Mouse (Mus musculus) limb, embryonic 11.5 days (tissue): ENCODE data around the gene Txndc12. TPM values are rescaled to one million over a fixed set of nuclear protein-coding genes. Genes with fewer than 3 reads are reported as not detected.

ENCODE experiments used
- ATAC-seq: fragments of 200-750 bp; cut with Nextera tagmentation; 2 replicates; pipeline ENCODE4 v1.8.0; 2017; ENCODE audit warnings: low read depth; ENCODE audit not compliant: insufficient number of reproducible peaks, low FRiP score, low TSS enrichment
- DNase-seq: peaks from one replicate; pipeline ENCODE4 v3.0.0-alpha.2; 2015; ENCODE audit warnings: low spot score
- H3K27ac ChIP-seq: fragments of 300-500 bp; sonication (generic); replicated peaks from 2 replicates; pipeline ENCODE4 v1.5.1; 2014; ENCODE audit warnings: low read depth, mild to moderate bottlenecking, low read length
- H3K27me3 ChIP-seq: fragments of 300-500 bp; sonication (generic); 2 replicates; pipeline ENCODE4 v1.6.1; 2014; ENCODE audit warnings: mild to moderate bottlenecking, low read length, mixed read lengths; ENCODE audit not compliant: control insufficient read depth, insufficient read depth
- H3K36me3 ChIP-seq: fragments of 300-500 bp; sonication (generic); 2 replicates; pipeline ENCODE4 v1.6.1; 2014; ENCODE audit warnings: mild to moderate bottlenecking, low read length, moderate library complexity, mixed read lengths; ENCODE audit not compliant: control insufficient read depth, insufficient read depth
- H3K4me1 ChIP-seq: fragments of 300-500 bp; sonication (generic); 2 replicates; pipeline ENCODE4 v1.6.1; 2014; ENCODE audit warnings: low read length, mixed read lengths; ENCODE audit not compliant: control insufficient read depth, insufficient read depth
- H3K4me2 ChIP-seq: fragments of 300-500 bp; sonication (generic); 2 replicates; pipeline ENCODE4 v1.6.1; 2014; ENCODE audit warnings: low read depth, mild to moderate bottlenecking, moderate library complexity; ENCODE audit not compliant: severe bottlenecking
- H3K4me3 ChIP-seq: fragments of 300-500 bp; sonication (generic); 2 replicates; pipeline ENCODE4 v1.5.1; 2014; ENCODE audit warnings: low read depth, low read length
- H3K9ac ChIP-seq: fragments of 300-500 bp; sonication (generic); 2 replicates; pipeline ENCODE4 v1.6.1; 2014; ENCODE audit warnings: mild to moderate bottlenecking, low read length
- H3K9me3 ChIP-seq: fragments of 300-500 bp; sonication (generic); 2 replicates; pipeline ENCODE4 v1.6.1; 2016; ENCODE audit warnings: low read length; ENCODE audit not compliant: control insufficient read depth
- WGBS: fragments of 180-500 bp; shearing (Covaris S2); extraction: QIAGEN DNeasy Blood & Tissue Kit; methylation state at CpG from one replicate; pipeline ENCODE4 v1.1.7; 2014; 5-methylcytosine and 5-hydroxymethylcytosine counted together
- polyA plus RNA-seq: library from polyadenylated mRNA; unstranded; fragments of >200 nt; fragmentation: Nextera tagmentation; extraction: Ambion mirVana; gene quantifications from 2 replicates; pipeline ENCODE4 v1.2.1, GENCODE M21; 2014

Gene Txndc12
- 116 TPM in 2 replicates for polyA plus RNA-seq

DNA sequence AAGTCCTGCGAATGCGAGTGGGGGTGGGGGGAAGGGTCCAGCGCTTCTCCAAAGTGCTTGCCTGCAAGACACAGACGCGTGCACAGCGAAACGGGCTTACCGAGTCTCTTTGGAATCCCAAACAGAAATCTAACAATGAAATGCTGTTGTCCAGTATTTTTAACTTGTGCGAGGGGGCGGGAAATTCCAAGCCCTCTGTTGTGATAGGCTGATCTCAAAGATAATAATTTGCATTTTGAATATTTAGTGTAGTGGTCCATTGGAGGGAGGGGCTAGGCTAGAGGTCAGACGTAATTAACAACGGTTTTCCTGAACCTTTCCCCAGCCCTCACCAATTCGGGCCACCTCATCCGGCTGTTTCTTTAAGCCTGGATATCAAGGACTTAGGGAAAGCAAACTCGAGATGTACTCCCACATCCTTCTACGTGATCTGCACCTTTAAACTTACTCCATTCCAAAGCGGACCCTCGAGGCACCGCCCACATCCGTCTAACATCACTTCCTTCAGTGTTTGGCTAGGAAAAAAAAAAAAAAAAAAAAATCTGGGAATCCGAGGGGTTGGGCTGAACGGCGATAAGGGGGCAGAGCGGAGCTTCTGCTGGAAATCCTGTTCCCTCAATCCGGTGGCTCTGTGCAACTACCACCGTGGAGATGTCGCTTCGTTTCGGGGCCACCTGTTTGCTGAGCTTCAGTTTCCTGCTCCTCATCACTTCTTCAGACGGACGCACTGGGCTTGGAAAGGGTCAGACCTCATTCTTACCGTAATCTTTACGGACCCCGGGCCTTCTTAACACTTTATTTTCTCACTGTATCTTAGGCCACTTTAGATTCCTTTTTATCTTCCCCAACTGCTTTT lies at the start of gene Txndc12:
Gene Txndc12 (plus strand): TSS at position 487 of the 856 bp plus-strand sequence.
- Histone ChIP-seq H3K36me3 (peaks cover 6% of the 10 kb centered on the region; the same call in 1 of the 2 replicates), H3K4me1 (peaks cover 8% of the 10 kb centered on the region), H3K9ac (peak within 1 kb of the TSS; percentile 94), H3K4me3 (peak within 1 kb of the TSS; percentile 95), H3K27ac (peak within 1 kb of the TSS; percentile 98), H3K4me2 (peak within 1 kb of the TSS; percentile 85), H3K27me3 (no peaks in the 10 kb centered on the region), H3K9me3 (no peaks in the 10 kb centered on the region)
- peak; percentile 84 for ATAC-seq
- peak; percentile 90 for DNase-seq
- WGBS: 0% methylated on average over 34 of the region's 34 CpGs

DNA sequence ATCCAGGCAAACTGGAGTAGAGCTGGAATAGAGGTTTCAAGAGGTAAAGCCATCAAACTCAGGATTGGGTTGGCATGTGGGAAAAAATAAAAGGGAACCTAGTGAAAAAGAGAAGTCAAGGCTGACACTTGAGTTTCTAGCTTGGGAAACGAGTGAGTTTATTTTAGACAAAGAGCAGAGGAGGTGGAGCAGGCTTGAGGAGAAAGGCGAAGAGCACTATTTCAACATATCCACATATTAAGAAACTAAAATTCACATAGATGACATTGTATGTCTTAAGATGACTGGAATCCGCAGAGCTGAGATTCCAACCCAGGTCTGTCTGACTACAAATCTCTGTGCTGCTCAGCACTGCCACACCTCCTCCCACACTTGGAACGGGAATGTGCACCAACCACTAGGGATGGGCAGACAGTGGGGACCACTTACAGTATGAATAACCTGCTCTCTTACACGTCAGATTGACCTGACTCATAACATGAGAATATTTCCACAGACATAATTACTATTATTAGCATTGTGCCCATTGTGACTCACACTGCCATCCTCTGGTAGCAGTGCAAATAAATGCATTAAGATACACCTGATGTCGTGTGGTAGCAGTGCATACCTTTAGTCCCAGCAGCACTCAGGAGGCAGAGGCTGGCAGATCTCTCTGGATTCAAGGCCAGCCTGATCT lies 45.0 kb upstream of the Txndc12 start:
- Histone ChIP-seq H3K9me3 (no peaks in the 10 kb centered on the region), H3K27ac (no peak overlapping the region), H3K4me1 (no peaks in the 10 kb centered on the region), H3K9ac (no peak overlapping the region), H3K4me2 (no peak overlapping the region), H3K27me3 (no peaks in the 10 kb centered on the region), H3K36me3 (no peaks in the 10 kb centered on the region), H3K4me3 (no peak overlapping the region)
- DNase-seq (no peak), ATAC-seq (no peak)
- 78% methylated on average over 6 of the region's 6 CpGs for WGBS

DNA sequence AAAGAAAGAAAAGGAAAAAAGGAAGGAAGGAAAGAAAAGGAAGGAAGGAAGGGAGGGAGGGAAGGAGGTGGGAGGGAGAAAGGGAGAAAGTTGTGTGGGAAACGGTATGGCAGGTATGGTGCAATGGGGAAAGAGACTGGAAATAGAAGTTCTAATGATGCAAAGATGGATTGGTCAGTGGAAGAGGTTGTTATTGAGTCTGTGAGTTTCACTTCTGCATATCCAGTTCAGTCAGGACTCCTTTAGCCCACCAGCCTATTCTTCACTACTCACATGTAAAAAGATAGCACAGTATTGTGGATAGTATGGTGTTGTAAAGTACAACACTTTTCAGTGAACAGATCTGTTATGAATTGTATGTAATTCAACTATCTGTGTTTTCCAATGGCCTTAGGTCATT lies 43.9 kb upstream of the Txndc12 start:
- Histone ChIP-seq H3K36me3 (no peaks in the 10 kb centered on the region), H3K27me3 (no peaks in the 10 kb centered on the region), H3K9me3 (no peaks in the 10 kb centered on the region), H3K27ac (no peak overlapping the region), H3K4me3 (no peak overlapping the region), H3K4me1 (no peaks in the 10 kb centered on the region), H3K4me2 (no peak overlapping the region), H3K9ac (no peak overlapping the region)
- no peak for DNase-seq
- ATAC-seq: no peak
- WGBS: 55% methylated on average over 1 of the region's 1 CpGs

DNA sequence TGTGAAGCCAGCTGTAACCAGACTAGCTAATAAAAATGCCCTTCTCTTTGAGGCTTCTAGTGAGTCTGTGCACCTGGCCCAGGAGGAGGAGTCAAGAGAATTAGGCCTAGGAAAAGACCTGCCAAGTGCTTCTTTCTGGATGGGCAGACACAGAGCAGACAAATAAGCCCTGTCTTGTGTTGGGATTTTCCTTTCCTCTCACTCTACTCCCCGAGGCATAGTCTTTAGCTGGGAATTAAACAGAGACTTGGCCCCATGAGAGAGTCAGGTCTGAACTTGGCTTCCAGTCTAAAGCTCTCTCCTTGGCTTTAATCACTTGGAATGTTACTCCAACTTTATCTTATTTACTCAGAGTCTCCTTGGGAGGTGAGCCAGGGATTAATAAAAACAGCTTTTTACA lies 40.5 kb upstream of the Txndc12 start:
- Histone ChIP-seq H3K4me3 (no peak overlapping the region), H3K27me3 (no peaks in the 10 kb centered on the region), H3K36me3 (no peaks in the 10 kb centered on the region), H3K9me3 (no peaks in the 10 kb centered on the region), H3K4me1 (no peaks in the 10 kb centered on the region), H3K4me2 (no peak overlapping the region), H3K27ac (no peak overlapping the region), H3K9ac (no peak overlapping the region)
- WGBS: 67% methylated on average over 1 of the region's 1 CpGs
- DNase-seq: no peak
- ATAC-seq: no peak

DNA sequence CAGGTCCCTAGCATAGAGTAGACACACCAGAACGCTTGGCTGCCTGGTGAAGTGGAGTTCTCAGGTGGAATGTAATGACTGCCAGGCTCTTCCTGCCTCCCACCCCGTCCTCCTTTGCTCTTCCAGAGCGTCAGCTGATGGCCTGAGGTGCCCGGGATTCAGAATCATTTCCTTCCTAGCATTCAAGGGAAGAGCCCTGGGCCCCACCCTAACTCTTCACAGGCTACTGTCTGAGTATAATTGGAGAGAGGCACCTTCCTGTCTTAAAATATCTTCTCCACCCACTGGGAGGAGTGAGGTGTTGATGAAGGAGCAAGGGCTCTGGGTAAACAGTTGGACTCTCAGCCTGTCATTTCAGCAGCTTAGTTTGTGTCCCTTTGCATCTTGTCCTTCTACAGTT lies 37.7 kb upstream of the Txndc12 start:
- no peak for ATAC-seq
- no peak overlapping the region for H3K27ac ChIP-seq
- DNase-seq: no peak
- 40% methylated on average over 4 of the region's 4 CpGs for WGBS
- no peaks in the 10 kb centered on the region for H3K27me3 ChIP-seq
- no peak overlapping the region for H3K4me3 ChIP-seq
- H3K4me2 ChIP-seq: no peak overlapping the region
- H3K9ac ChIP-seq: no peak overlapping the region
- no peaks in the 10 kb centered on the region for H3K4me1 ChIP-seq
- H3K9me3 ChIP-seq: no peaks in the 10 kb centered on the region
- H3K36me3 ChIP-seq: no peaks in the 10 kb centered on the region

DNA sequence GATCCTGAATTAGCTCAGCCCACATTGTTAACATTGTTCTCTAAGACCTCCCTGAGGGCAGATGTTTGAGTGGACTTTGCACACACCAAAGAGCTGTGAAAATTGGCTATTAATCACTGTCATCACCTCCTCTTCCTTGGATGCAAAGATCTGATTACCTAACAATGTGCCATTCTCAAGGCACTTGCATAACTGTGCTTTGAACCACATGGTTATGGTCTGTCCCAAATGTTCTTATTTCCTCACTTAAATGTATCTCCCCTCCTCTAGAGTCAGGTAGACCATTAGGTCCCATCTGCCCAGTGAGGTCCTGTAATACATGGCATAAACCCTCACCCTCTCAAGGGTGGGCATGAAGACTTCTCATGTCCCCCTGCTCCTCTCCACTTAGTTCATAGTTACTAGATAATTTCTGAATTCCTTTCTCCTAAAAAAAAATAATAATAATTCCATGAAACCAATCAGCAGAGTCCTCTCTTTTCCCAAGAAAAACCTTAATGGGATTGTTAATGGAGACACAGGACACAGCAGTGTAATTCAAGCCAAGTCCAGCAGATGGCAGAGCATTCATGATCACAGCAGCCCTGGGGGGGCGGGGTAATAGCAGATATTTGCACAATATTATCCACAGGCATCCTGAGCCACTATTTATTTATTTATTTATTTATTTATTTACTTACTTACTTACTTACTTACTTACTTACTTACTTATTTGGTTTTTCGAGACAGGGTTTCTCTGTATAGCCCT lies 36.1 kb upstream of the Txndc12 start:
- ATAC-seq (no peak), DNase-seq (peak; percentile 78)
- H3K9me3 ChIP-seq: no peaks in the 10 kb centered on the region
- H3K4me3 ChIP-seq: no peak overlapping the region
- H3K4me1 ChIP-seq: no peaks in the 10 kb centered on the region
- no peak overlapping the region for H3K4me2 ChIP-seq
- no peaks in the 10 kb centered on the region for H3K27me3 ChIP-seq
- no peak overlapping the region for H3K27ac ChIP-seq
- no peaks in the 10 kb centered on the region for H3K36me3 ChIP-seq
- 47% methylated on average over 2 of the region's 2 CpGs for WGBS
- H3K9ac ChIP-seq: no peak overlapping the region

DNA sequence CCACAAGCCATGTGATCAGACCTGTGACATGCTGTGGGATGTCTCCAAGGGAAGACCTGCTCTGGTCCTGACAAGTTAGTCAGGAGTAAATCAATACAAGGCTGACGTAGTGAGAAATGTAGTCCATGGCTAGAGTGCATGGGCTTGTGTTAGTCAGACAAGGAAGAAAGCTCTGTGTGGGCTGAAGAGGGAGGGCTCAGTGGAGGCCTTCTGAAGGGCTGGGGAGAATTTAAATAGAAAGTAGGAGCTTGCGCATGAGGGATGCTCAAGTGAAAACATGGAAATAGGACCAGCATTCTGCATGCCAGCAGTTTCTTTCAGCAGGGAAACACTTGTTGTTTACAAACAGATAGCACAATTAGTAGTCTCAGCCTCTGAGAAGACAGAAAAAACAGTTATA lies 30.9 kb upstream of the Txndc12 start:
- Histone ChIP-seq H3K4me2 (no peak overlapping the region), H3K4me1 (no peaks in the 10 kb centered on the region), H3K27ac (no peak overlapping the region), H3K9me3 (no peaks in the 10 kb centered on the region), H3K9ac (no peak overlapping the region), H3K4me3 (no peak overlapping the region), H3K27me3 (no peaks in the 10 kb centered on the region), H3K36me3 (no peaks in the 10 kb centered on the region)
- DNase-seq: no peak
- 84% methylated on average over 2 of the region's 2 CpGs for WGBS
- ATAC-seq: no peak

DNA sequence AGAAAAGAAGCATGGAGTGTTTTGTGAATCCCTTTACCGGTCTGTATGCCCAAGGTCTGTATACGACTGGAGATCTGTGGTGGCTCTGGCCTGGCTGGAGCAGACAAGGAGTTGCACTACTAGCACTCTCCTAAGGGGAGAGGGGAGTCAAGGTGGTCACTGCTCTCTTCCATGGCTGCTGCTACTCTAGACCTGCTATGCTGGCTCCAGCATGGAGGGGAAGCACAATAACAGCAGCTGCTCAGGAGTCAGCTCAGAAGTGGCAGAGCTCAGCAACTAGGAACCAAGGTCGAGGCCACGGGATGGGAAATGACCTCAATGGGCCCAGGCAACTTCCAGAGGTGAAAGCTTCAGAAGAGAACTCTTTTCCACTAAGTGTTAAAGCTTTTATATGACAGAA lies 23.3 kb upstream of the Txndc12 start:
- Histone ChIP-seq H3K36me3 (no peaks in the 10 kb centered on the region), H3K9me3 (no peaks in the 10 kb centered on the region), H3K4me3 (no peak overlapping the region), H3K9ac (no peak overlapping the region), H3K27ac (no peak overlapping the region), H3K4me1 (no peaks in the 10 kb centered on the region), H3K4me2 (no peak overlapping the region), H3K27me3 (no peaks in the 10 kb centered on the region)
- DNase-seq (no peak), ATAC-seq (no peak)
- 64% methylated on average over 4 of the region's 4 CpGs for WGBS
